In the genomic region with DNA sequence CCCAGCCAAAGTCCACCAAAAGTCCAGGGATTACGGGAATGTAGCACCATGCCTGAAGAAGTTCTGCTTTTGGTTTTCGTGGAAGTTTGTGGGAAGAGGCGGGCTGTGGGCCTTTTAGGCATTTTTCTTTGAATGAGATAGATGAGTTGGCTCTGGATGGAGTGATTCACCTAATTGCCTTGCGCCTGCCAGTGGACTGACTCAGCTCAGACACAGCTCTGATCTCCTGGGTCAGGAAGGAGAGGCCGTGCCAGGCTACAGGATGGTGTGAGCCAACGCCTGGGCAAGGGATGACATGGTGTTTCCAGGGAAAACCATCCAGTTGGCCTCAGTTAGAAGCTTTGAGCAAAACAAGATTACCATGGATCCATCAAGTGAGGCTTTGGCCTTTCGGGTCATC, we compare ENCODE assay signal across 15 mouse cellular contexts. TPM values are rescaled to one million over a fixed set of nuclear protein-coding genes. Genes with fewer than 3 reads are reported as not detected.
DNase-seq lines count a peak whose midpoint lies in the region; ATAC-seq lines count a peak whose summit lies in the region.
"Had no signal": no experiment of that assay in that cellular context is flagged by ENCODE, and none has a peak within 500 bp of the region (broad histone marks: within the 10 kb centered on the region; RNA-seq: fewer than 3 reads in every experiment).

No protein-coding gene starts in this region.

- ATAC-seq in granulocyte monocyte progenitor cell, adult 5-6 weeks (replicated peaks; ENCODE audit: poor library complexity, severe bottlenecking), result no peak
- ATAC-seq: inflammation-experienced regulatory T-cells, adult 6 months; liver, postnatal 0 days; midbrain, embryonic 15.5 days had no signal

- DNase-seq in cerebellum, adult 11-12 months, result peak; percentile 62
- DNase-seq in cerebellum, adult 8-10 months, result no peak
- peak; percentile 40 for DNase-seq in lung, postnatal 36 days
- DNase-seq in lung, postnatal 10 days, result no peak
- DNase-seq in adrenal gland, postnatal 25 days, result peak; percentile 73
- peak; percentile 11 for DNase-seq in naive thymus-derived CD4-positive, alpha-beta T cell, adult 2 months (ENCODE audit: low read depth)
- no peak for DNase-seq in heart, postnatal 4 days
- DNase-seq: heart, postnatal 10 days; kidney, postnatal 4 days; liver, postnatal 0 days had no signal

RNA-seq across cellular contexts. Expression of a gene that starts 8.1 kb away (rescaled TPM):
- 5.6 and 7.8 TPM in 2 replicates for total RNA-seq in adrenal gland, postnatal 25 days (2021)
- total RNA-seq in granulocyte monocyte progenitor cell, adult 5-6 weeks (2014; fragmentation: Nextera tagmentation), result 19.0 and 20.5 TPM in 2 replicates
- total RNA-seq in granulocyte monocyte progenitor cell, adult 5-6 weeks (2017), result 23.9 and 26.2 TPM in 2 replicates
- 10 to 100 TPM in 1 of 2 experiments, 1 to 10 TPM in 1; 6.4 to 10.4 TPM for total RNA-seq in heart, postnatal 4 days (2021)

RNA-seq across cellular contexts. Expression of a gene that starts 11.5 kb away (rescaled TPM):
- total RNA-seq in adrenal gland, postnatal 25 days (2021), result 2.4 and 3.8 TPM in 2 replicates
- total RNA-seq in granulocyte monocyte progenitor cell, adult 5-6 weeks (2014; fragmentation: Nextera tagmentation), result not detected in 2 replicates
- not detected in 2 replicates for total RNA-seq in granulocyte monocyte progenitor cell, adult 5-6 weeks (2017)
- 10 to 100 TPM; 11.9 to 12.5 TPM for total RNA-seq in heart, postnatal 4 days (2021)

RNA-seq across cellular contexts. Expression of a gene that starts 18.3 kb away (rescaled TPM):
- total RNA-seq in adrenal gland, postnatal 25 days (2021), result not detected in 2 replicates
- not detected in 2 replicates for total RNA-seq in granulocyte monocyte progenitor cell, adult 5-6 weeks (2014; fragmentation: Nextera tagmentation)
- total RNA-seq in granulocyte monocyte progenitor cell, adult 5-6 weeks (2017), result not detected in 2 replicates
- not detected for total RNA-seq in heart, postnatal 4 days (2021)
- total RNA-seq: ES-E14; heart, adult 2 months; heart, postnatal 10 days had no signal

RNA-seq across cellular contexts. Expression of a gene that starts 36.5 kb away (rescaled TPM):
- total RNA-seq in adrenal gland, postnatal 25 days (2021), result 6.2 and 7.0 TPM in 2 replicates
- 1.5 and 4.0 TPM in 2 replicates for total RNA-seq in granulocyte monocyte progenitor cell, adult 5-6 weeks (2014; fragmentation: Nextera tagmentation)
- total RNA-seq in granulocyte monocyte progenitor cell, adult 5-6 weeks (2017), result 2.2 and 2.7 TPM in 2 replicates
- total RNA-seq in heart, postnatal 4 days (2021), result 10 to 100 TPM; 17.3 to 18.5 TPM

RNA-seq across cellular contexts. Expression of a gene that starts 41.9 kb away (rescaled TPM):
- total RNA-seq in adrenal gland, postnatal 25 days (2021), result not detected in 2 replicates
- total RNA-seq in granulocyte monocyte progenitor cell, adult 5-6 weeks (2014; fragmentation: Nextera tagmentation), result not detected in 2 replicates
- total RNA-seq in granulocyte monocyte progenitor cell, adult 5-6 weeks (2017), result not detected in 2 replicates
- not detected for total RNA-seq in heart, postnatal 4 days (2021)
- total RNA-seq: heart, adult 2 months; heart, postnatal 10 days had no signal

Comparison
In these comparisons a context has a peak if more than half of its experiments do, and no peak if none do; other contexts are left out.
1. DNase-seq: peak in cerebellum, adult 11-12 months (single experiment), lung, postnatal 36 days (single experiment), adrenal gland, postnatal 25 days (single experiment) and naive thymus-derived CD4-positive, alpha-beta T cell, adult 2 months (single experiment); none in cerebellum, adult 8-10 months (single experiment), lung, postnatal 10 days (single experiment) and heart, postnatal 4 days (single experiment).